Comparison of ENCODE assay signal across 28 mouse cellular contexts in genomic region chr11:117079651-117080190, GRCm38 (mm10). TPM values are rescaled to one million over a fixed set of nuclear protein-coding genes. Genes with fewer than 3 reads are reported as not detected.
DNase-seq lines count a peak whose midpoint lies in the region; ATAC-seq and TF ChIP-seq lines count a peak whose summit lies in the region.
"Had no signal": no experiment of that assay in that cellular context is flagged by ENCODE, and none has a peak within 500 bp of the region (broad histone marks: within the 10 kb centered on the region; RNA-seq: fewer than 3 reads in every experiment).

No protein-coding gene starts in this region.

- H3K27ac ChIP-seq in gastrocnemius, adult 2 months = peak overlapping the region; percentile 93; the same call in 1 of the 2 replicates
- H3K27ac ChIP-seq in left cerebral cortex, adult 2 months = peak overlapping the region; percentile 76
- no peak overlapping the region for H3K27ac ChIP-seq in testis, adult 2 months (ENCODE audit: control insufficient read depth, insufficient read depth, low read depth, low read length)
- H3K27ac ChIP-seq: embryonic facial prominence, embryonic 12.5 days; forebrain, embryonic 10.5 days; forebrain, embryonic 15.5 days; heart, embryonic 10.5 days; hindbrain, embryonic 14.5 days; limb, embryonic 13.5 days; liver, embryonic 14.5 days; neural tube, embryonic 13.5 days had no signal

- no peak for DNase-seq in gastrocnemius, adult 2 months
- no peak for DNase-seq in gastrocnemius, adult 18-20 months (ENCODE audit: low spot score)
- DNase-seq in left cerebral cortex, adult 2 months (ENCODE audit: extremely low spot score in 1 of 2, low spot score in 2 of 2) = no peak
- no peak for DNase-seq in left cerebral cortex, postnatal 14 days (ENCODE audit: low spot score in 2 of 2)
- DNase-seq in testis, postnatal 14 days (ENCODE audit: low spot score) = no peak
- DNase-seq: adrenal gland, postnatal 14 days; cerebellum, adult 11-12 months; cerebellum, adult 9-11 months; embryo, embryonic 11 days; heart, postnatal 36 days; kidney, adult 9 months; kidney, postnatal 10 days; lung, embryonic 14.5 days; lung, postnatal 14 days; retina, postnatal 1 day; thymus, postnatal 25 days had no signal

- intact Hi-C loops in gastrocnemius, adult 2 months (cut with DNase I) = no loop called here
- intact Hi-C loops in left cerebral cortex, adult 2 months (cut with DNase I) = loop anchor here (2.0 to 5.0 kb wide), 2 partner anchors 58 to 95 kb away; no protein-coding TSS in a partner anchor
- intact Hi-C loops in left cerebral cortex, postnatal 14 days (cut with DNase I) = loop anchor here (2.0 to 10.0 kb wide), 2 partner anchors 35 to 275 kb away; partner anchors contain the start of gene Sec14l1

- H3K27me3 ChIP-seq in testis, adult 2 months (ENCODE audit: control insufficient read depth, insufficient read depth, low read length) = no peaks in the 10 kb centered on the region
- H3K27me3 ChIP-seq: embryonic facial prominence, embryonic 12.5 days; forebrain, embryonic 15.5 days; limb, embryonic 13.5 days; midbrain, embryonic 12.5 days; neural tube, embryonic 13.5 days had no signal

- TF ChIP-seq POLR2A in testis, adult 2 months (IDR thresholded peaks at IDR 0.05; ENCODE audit: control insufficient read depth, low read depth, low read length) = 0 out of 2 replicates have a peak, but pooled peaks have one; percentile 6

- no peak for ATAC-seq in erythroblast, adult 5-6 weeks (replicated peaks; ENCODE audit: low FRiP score, poor library complexity, severe bottlenecking)
- ATAC-seq: forebrain, embryonic 15.5 days; intestine, postnatal 0 days had no signal

- H3K36me3 ChIP-seq in testis, adult 2 months (ENCODE audit: control insufficient read depth, insufficient read depth, low read length) = no peaks in the 10 kb centered on the region

- no peak overlapping the region for H3K4me3 ChIP-seq in gastrocnemius, adult 2 months
- H3K4me3 ChIP-seq in left cerebral cortex, adult 2 months = no peak overlapping the region
- no peak overlapping the region for H3K4me3 ChIP-seq in testis, adult 2 months (ENCODE audit: control insufficient read depth, low read depth, low read length)
- H3K4me3 ChIP-seq: embryonic facial prominence, embryonic 12.5 days; forebrain, embryonic 10.5 days; forebrain, embryonic 15.5 days; heart, embryonic 10.5 days; limb, embryonic 13.5 days; midbrain, embryonic 12.5 days; neural tube, embryonic 13.5 days had no signal

- peaks cover 34% of the 10 kb centered on the region for H3K4me1 ChIP-seq in testis, adult 2 months (ENCODE audit: control insufficient read depth, insufficient read depth, low read length)

- TF ChIP-seq CTCF in gastrocnemius, adult 2 months (IDR thresholded peaks at IDR 0.05) = no peak
- TF ChIP-seq CTCF in left cerebral cortex, adult 2 months (IDR thresholded peaks at IDR 0.05) = no peak
- no peak for TF ChIP-seq CTCF in testis, adult 2 months (IDR thresholded peaks at IDR 0.05; ENCODE audit: control insufficient read depth, insufficient read depth, insufficient replicate concordance, low read depth, low read length)

RNA-seq across cellular contexts. Expression of gene Sec14l1, which starts 35.2 kb away (rescaled TPM):
- 10 to 100 TPM; 52.3 to 52.8 TPM for total RNA-seq in gastrocnemius, adult 2 months (2021)
- total RNA-seq in gastrocnemius, adult 18-20 months (2021) = 10 to 100 TPM; 52.1 to 53.3 TPM
- 100 to 1,000 TPM; 198 to 229 TPM for total RNA-seq in left cerebral cortex, adult 2 months (2021)
- total RNA-seq in left cerebral cortex, postnatal 14 days (2021) = 100 to 1,000 TPM; 172 to 175 TPM
- 133 and 153 TPM in 2 replicates for polyA plus RNA-seq in testis, adult 2 months (2012; rRNA removed)
- 15.7 and 16.9 TPM in 2 replicates for total RNA-seq in erythroblast, adult 5-6 weeks (2015; ENCODE audit: low replicate concordance)
- total RNA-seq in erythroblast, adult 5-6 weeks (2017; ENCODE audit: low replicate concordance) = 27.2 and 32.7 TPM in 2 replicates
